Mouse (Mus musculus) spleen, adult 2 months (tissue): ENCODE measurements around the gene Oxsr1.

Experiments used
- CTCF ChIP-seq: fragments of 200-500 bp; IDR thresholded peaks from 2 replicates; pipeline ENCODE4 v1.5.1; 2011; ENCODE audit warnings: mild to moderate bottlenecking, inconsistent platforms; ENCODE audit not compliant: insufficient read depth, insufficient read length, insufficient replicate concordance; ENCODE audit errors: extremely low read depth
- POLR2A ChIP-seq: fragments of 200-500 bp; IDR thresholded peaks from 2 replicates; pipeline ENCODE4 v1.6.1; 2011; ENCODE audit warnings: low read depth, low read length, inconsistent platforms

GRCm38 (mm10) chr9:119322289-119323259 lies at the start of gene Oxsr1:
- TF ChIP-seq CTCF, result no peak
- TF ChIP-seq POLR2A, result peak; percentile 57
